Mouse (Mus musculus): Measurements from ENCODE around the gene Bmp4. TPM values are rescaled to one million over a fixed set of nuclear protein-coding genes. Genes with fewer than 3 reads are reported as not detected.
A peak's percentile ranks its signal among the peaks of the same experiment; 100 is the strongest.

Bmp4 gene
- polyA plus RNA-seq, 1 experiment from 2014 or later: 35.4 TPM

GRCm38 (mm10) chr14:46384946-46385691 is 5.3 kb downstream of the Bmp4 start:
- H3K27ac ChIP-seq: peak overlapping the region; percentile 90
- 2% methylated on average over 14 of the region's 14 CpGs for WGBS
- peaks cover 65% of the 10 kb centered on the region for H3K4me1 ChIP-seq (replicated peaks)
- peaks cover 33% of the 10 kb centered on the region for H3K27me3 ChIP-seq
- peaks cover 14% of the 10 kb centered on the region for H3K36me3 ChIP-seq
- H3K9me3 ChIP-seq: no peaks in the 10 kb centered on the region
- peak; percentile 49; the same call in 1 of the 2 replicates for ATAC-seq (ENCODE audit: insufficient number of reproducible peaks, insufficient read depth, low FRiP score, low TSS enrichment, low read depth)
- peak overlapping the region; percentile 52 for H3K9ac ChIP-seq (replicated peaks)
- peak overlapping the region; percentile 57 for H3K4me3 ChIP-seq (replicated peaks)
- H3K4me2 ChIP-seq: peak overlapping the region; percentile 82

- no peaks in the 10 kb centered on the region for H3K9me3 ChIP-seq
- peaks cover 14% of the 10 kb centered on the region for H3K36me3 ChIP-seq
- whole genome bisulfite sequencing: 28% methylated on average over 6 of the region's 6 CpGs
- no peak for ATAC-seq (ENCODE audit: insufficient number of reproducible peaks, insufficient read depth, low FRiP score, low TSS enrichment, low read depth)
- peaks cover 62% of the 10 kb centered on the region for H3K4me1 ChIP-seq (replicated peaks)
- no peak overlapping the region for H3K9ac ChIP-seq (replicated peaks)
- H3K27ac ChIP-seq: 0 out of 2 replicates have a peak overlapping the region, but pooled peaks have one; percentile 12
- H3K4me3 ChIP-seq (replicated peaks): no peak overlapping the region
- H3K27me3 ChIP-seq: peaks cover 20% of the 10 kb centered on the region
- H3K4me2 ChIP-seq: peak overlapping the region; percentile 71
These were observed 9.0 kb downstream of the Bmp4 start for GRCm38 (mm10) chr14:46381457-46381856.

- H3K27me3 ChIP-seq: peaks cover 20% of the 10 kb centered on the region
- H3K36me3 ChIP-seq: peaks cover 14% of the 10 kb centered on the region
- WGBS: 4% methylated on average over 31 of the region's 31 CpGs
- ATAC-seq (ENCODE audit: insufficient number of reproducible peaks, insufficient read depth, low FRiP score, low TSS enrichment, low read depth): no peak
- peak overlapping the region; percentile 71 for H3K4me2 ChIP-seq
- peaks cover 52% of the 10 kb centered on the region for H3K4me1 ChIP-seq (replicated peaks)
- H3K27ac ChIP-seq: peak overlapping the region; percentile 73
- H3K4me3 ChIP-seq (replicated peaks): peak overlapping the region; percentile 34
- no peaks in the 10 kb centered on the region for H3K9me3 ChIP-seq
- H3K9ac ChIP-seq (replicated peaks): no peak overlapping the region; the same call in 1 of the 2 replicates
These were observed 10.2 kb downstream of the Bmp4 start for GRCm38 (mm10) chr14:46380286-46380721.

GRCm38 (mm10) chr14:46379285-46379684 is 11.2 kb downstream of the Bmp4 start, which contains the start of gene Gm15217:
Gene Gm15217, plus strand, starts transcription at chr14:46379414.
- no peak for ATAC-seq (ENCODE audit: insufficient number of reproducible peaks, insufficient read depth, low FRiP score, low TSS enrichment, low read depth)
- Histone ChIP-seq H3K9me3 (no peaks in the 10 kb centered on the region), H3K27me3 (peaks cover 20% of the 10 kb centered on the region), H3K4me2 (peak within 1 kb of the TSS; percentile 71), H3K4me1 (replicated peaks) (peaks cover 42% of the 10 kb centered on the region), H3K27ac (peak within 1 kb of the TSS; percentile 73), H3K36me3 (peaks cover 13% of the 10 kb centered on the region), H3K4me3 (replicated peaks) (peak within 1 kb of the TSS; percentile 34), H3K9ac (replicated peaks) (no peak within 1 kb of the TSS; the same call in 1 of the 2 replicates)
- 82% methylated on average over 12 of the region's 12 CpGs for WGBS

- ATAC-seq (ENCODE audit: insufficient number of reproducible peaks, insufficient read depth, low FRiP score, low TSS enrichment, low read depth): no peak
- peaks cover 15% of the 10 kb centered on the region for H3K4me1 ChIP-seq (replicated peaks)
- H3K4me3 ChIP-seq (replicated peaks): no peak overlapping the region
- no peak overlapping the region for H3K9ac ChIP-seq (replicated peaks)
- no peaks in the 10 kb centered on the region for H3K36me3 ChIP-seq
- H3K4me2 ChIP-seq: no peak overlapping the region
- no peak overlapping the region for H3K27ac ChIP-seq
- peaks cover 5% of the 10 kb centered on the region for H3K27me3 ChIP-seq
- no peaks in the 10 kb centered on the region for H3K9me3 ChIP-seq
- WGBS: 74% methylated on average over 5 of the region's 5 CpGs
These were observed 14.7 kb downstream of the Bmp4 start for GRCm38 (mm10) chr14:46375796-46376195.

- Histone ChIP-seq H3K4me2 (no peak overlapping the region), H3K9me3 (no peaks in the 10 kb centered on the region), H3K4me3 (replicated peaks) (no peak overlapping the region), H3K27me3 (no peaks in the 10 kb centered on the region), H3K36me3 (no peaks in the 10 kb centered on the region), H3K9ac (replicated peaks) (no peak overlapping the region), H3K4me1 (replicated peaks) (no peaks in the 10 kb centered on the region; the same call in 1 of the 2 replicates), H3K27ac (no peak overlapping the region)
- 24% methylated on average over 9 of the region's 9 CpGs for WGBS
- ATAC-seq (ENCODE audit: insufficient number of reproducible peaks, insufficient read depth, low FRiP score, low TSS enrichment, low read depth): no peak
These were observed 18.0 kb downstream of the Bmp4 start for GRCm38 (mm10) chr14:46372452-46372851.

- H3K9ac ChIP-seq (replicated peaks): no peak overlapping the region
- no peak for ATAC-seq (ENCODE audit: insufficient number of reproducible peaks, insufficient read depth, low FRiP score, low TSS enrichment, low read depth)
- H3K36me3 ChIP-seq: no peaks in the 10 kb centered on the region
- H3K4me3 ChIP-seq (replicated peaks): no peak overlapping the region
- H3K4me1 ChIP-seq (replicated peaks): no peaks in the 10 kb centered on the region
- no peak overlapping the region for H3K27ac ChIP-seq
- no peaks in the 10 kb centered on the region for H3K27me3 ChIP-seq
- no peak overlapping the region for H3K4me2 ChIP-seq
- 36% methylated on average over 10 of the region's 10 CpGs for WGBS
- H3K9me3 ChIP-seq: no peaks in the 10 kb centered on the region
These were observed 27.3 kb downstream of the Bmp4 start for GRCm38 (mm10) chr14:46363209-46363608.

GRCm38 (mm10) chr14:46357696-46358095 is 32.8 kb downstream of the Bmp4 start:
- Histone ChIP-seq H3K27me3 (no peaks in the 10 kb centered on the region), H3K4me2 (no peak overlapping the region), H3K9ac (replicated peaks) (no peak overlapping the region), H3K4me1 (replicated peaks) (peaks cover 6% of the 10 kb centered on the region), H3K9me3 (no peaks in the 10 kb centered on the region), H3K36me3 (no peaks in the 10 kb centered on the region), H3K4me3 (replicated peaks) (no peak overlapping the region), H3K27ac (no peak overlapping the region)
- no peak for ATAC-seq (ENCODE audit: insufficient number of reproducible peaks, insufficient read depth, low FRiP score, low TSS enrichment, low read depth)
- WGBS: 50% methylated on average over 8 of the region's 8 CpGs

- Histone ChIP-seq H3K27me3 (no peaks in the 10 kb centered on the region), H3K4me2 (no peak overlapping the region), H3K9ac (replicated peaks) (no peak overlapping the region), H3K27ac (no peak overlapping the region), H3K9me3 (no peaks in the 10 kb centered on the region), H3K36me3 (no peaks in the 10 kb centered on the region), H3K4me3 (replicated peaks) (no peak overlapping the region), H3K4me1 (replicated peaks) (peaks cover 6% of the 10 kb centered on the region)
- WGBS: 64% methylated on average over 7 of the region's 7 CpGs
- no peak for ATAC-seq (ENCODE audit: insufficient number of reproducible peaks, insufficient read depth, low FRiP score, low TSS enrichment, low read depth)
These were observed 33.2 kb downstream of the Bmp4 start for GRCm38 (mm10) chr14:46357286-46357685.

GRCm38 (mm10) chr14:46344750-46345149 is 45.7 kb downstream of the Bmp4 start:
- Histone ChIP-seq H3K36me3 (no peaks in the 10 kb centered on the region), H3K9ac (replicated peaks) (no peak overlapping the region), H3K9me3 (no peaks in the 10 kb centered on the region), H3K4me1 (replicated peaks) (no peaks in the 10 kb centered on the region), H3K4me2 (no peak overlapping the region), H3K27ac (no peak overlapping the region), H3K4me3 (replicated peaks) (no peak overlapping the region), H3K27me3 (no peaks in the 10 kb centered on the region)
- ATAC-seq (ENCODE audit: insufficient number of reproducible peaks, insufficient read depth, low FRiP score, low TSS enrichment, low read depth): no peak

GRCm38 (mm10) chr14:46338801-46339200 is 51.7 kb downstream of the Bmp4 start:
- H3K4me2 ChIP-seq: no peak overlapping the region
- no peak overlapping the region for H3K27ac ChIP-seq
- 0 out of 2 replicates have a peak, but pooled peaks cover 2% of the 10 kb centered on the region for H3K4me1 ChIP-seq (replicated peaks)
- no peak for ATAC-seq (ENCODE audit: insufficient number of reproducible peaks, insufficient read depth, low FRiP score, low TSS enrichment, low read depth)
- no peaks in the 10 kb centered on the region for H3K27me3 ChIP-seq
- no peak overlapping the region for H3K9ac ChIP-seq (replicated peaks)
- H3K36me3 ChIP-seq: no peaks in the 10 kb centered on the region
- H3K4me3 ChIP-seq (replicated peaks): no peak overlapping the region
- 86% methylated on average over 11 of the region's 11 CpGs for WGBS
- no peaks in the 10 kb centered on the region for H3K9me3 ChIP-seq

Measured in limb, embryonic 12.5 days (tissue).